Mouse (Mus musculus) limb, embryonic 14.5 days (tissue): ENCODE data around the gene Coq8a. TPM values are rescaled to one million over a fixed set of nuclear protein-coding genes. Genes with fewer than 3 reads are reported as not detected.

Experiments used
- ATAC-seq: fragments of 200-750 bp; cut with Nextera tagmentation; 2 replicates; pipeline ENCODE4 v1.8.0; 2017; ENCODE audit warnings: low read depth, moderate number of reproducible peaks, moderate TSS enrichment; ENCODE audit not compliant: low FRiP score
- DNase-seq: peaks from one replicate; pipeline ENCODE4 v3.0.0-alpha.2; 2015; ENCODE audit warnings: low spot score
- H3K27ac ChIP-seq: fragments of 300-500 bp; sonication (generic); replicated peaks from 2 replicates; pipeline ENCODE4 v1.5.1; 2014; ENCODE audit warnings: low read depth, mild to moderate bottlenecking, low read length, moderate library complexity, mixed read lengths
- H3K27me3 ChIP-seq: fragments of 300-500 bp; sonication (generic); 2 replicates; pipeline ENCODE4 v1.6.1; 2014; ENCODE audit warnings: low read length, mixed read lengths; ENCODE audit not compliant: control insufficient read depth, insufficient read depth
- H3K36me3 ChIP-seq: fragments of 300-500 bp; sonication (generic); 2 replicates; pipeline ENCODE4 v1.6.1; 2014; ENCODE audit warnings: mild to moderate bottlenecking, low read length, moderate library complexity, mixed read lengths; ENCODE audit not compliant: control insufficient read depth, insufficient read depth
- H3K4me1 ChIP-seq: fragments of 300-500 bp; sonication (generic); 2 replicates; pipeline ENCODE4 v1.6.1; 2014; ENCODE audit warnings: antibody characterized with exemption, low read length, mixed read lengths; ENCODE audit not compliant: control insufficient read depth, insufficient read depth
- H3K4me2 ChIP-seq: fragments of 300-500 bp; sonication (generic); replicated peaks from 2 replicates; pipeline ENCODE4 v1.6.1; 2014; ENCODE audit warnings: low read depth, mild to moderate bottlenecking, low read length, moderate library complexity; ENCODE audit not compliant: severe bottlenecking
- H3K4me3 ChIP-seq: fragments of 300-500 bp; sonication (generic); replicated peaks from 2 replicates; pipeline ENCODE4 v1.5.1; 2014; ENCODE audit warnings: low read length
- H3K9ac ChIP-seq: fragments of 300-500 bp; sonication (generic); 2 replicates; pipeline ENCODE4 v1.6.1; 2014; ENCODE audit warnings: mild to moderate bottlenecking, low read depth, low read length, moderate library complexity; ENCODE audit not compliant: severe bottlenecking
- H3K9me3 ChIP-seq: fragments of 300-500 bp; sonication (generic); 2 replicates; pipeline ENCODE4 v1.6.1; 2016; ENCODE audit warnings: low read length; ENCODE audit not compliant: control insufficient read depth
- POLR2A ChIP-seq: fragments of 200-500 bp; IDR thresholded peaks from 2 replicates; pipeline ENCODE4 v1.8.0; 2012; ENCODE audit warnings: inconsistent platforms, mild to moderate bottlenecking, moderate library complexity, borderline replicate concordance; ENCODE audit not compliant: insufficient read depth, insufficient read length; ENCODE audit errors: extremely low read depth
- WGBS: fragments of 180-500 bp; shearing (Covaris S2); extraction: QIAGEN DNeasy Blood & Tissue Kit; methylation state at CpG from one replicate; pipeline ENCODE4 v1.1.7; 2014; 5-methylcytosine and 5-hydroxymethylcytosine counted together
- polyA plus RNA-seq, 2 experiments: library from polyadenylated mRNA; depleted of rRNA in 1 of 2; stranded (reverse) in 1 of 2; unstranded in 1 of 2; fragments of >200 nt; fragmentation: Nextera tagmentation in 1 of 2; extraction: Ambion mirVana in 1 of 2; gene quantifications; 2 replicates each; pipeline versions ENCODE4 v1.2.1 to v1.2.3; 2012 to 2014

The Coq8a gene
- polyA plus RNA-seq (2012; rRNA removed) (4.3 and 6.3 TPM in 2 replicates), polyA plus RNA-seq (2014; fragmentation: Nextera tagmentation; extraction: Ambion mirVana) (8.1 TPM in 2 replicates)

DNA sequence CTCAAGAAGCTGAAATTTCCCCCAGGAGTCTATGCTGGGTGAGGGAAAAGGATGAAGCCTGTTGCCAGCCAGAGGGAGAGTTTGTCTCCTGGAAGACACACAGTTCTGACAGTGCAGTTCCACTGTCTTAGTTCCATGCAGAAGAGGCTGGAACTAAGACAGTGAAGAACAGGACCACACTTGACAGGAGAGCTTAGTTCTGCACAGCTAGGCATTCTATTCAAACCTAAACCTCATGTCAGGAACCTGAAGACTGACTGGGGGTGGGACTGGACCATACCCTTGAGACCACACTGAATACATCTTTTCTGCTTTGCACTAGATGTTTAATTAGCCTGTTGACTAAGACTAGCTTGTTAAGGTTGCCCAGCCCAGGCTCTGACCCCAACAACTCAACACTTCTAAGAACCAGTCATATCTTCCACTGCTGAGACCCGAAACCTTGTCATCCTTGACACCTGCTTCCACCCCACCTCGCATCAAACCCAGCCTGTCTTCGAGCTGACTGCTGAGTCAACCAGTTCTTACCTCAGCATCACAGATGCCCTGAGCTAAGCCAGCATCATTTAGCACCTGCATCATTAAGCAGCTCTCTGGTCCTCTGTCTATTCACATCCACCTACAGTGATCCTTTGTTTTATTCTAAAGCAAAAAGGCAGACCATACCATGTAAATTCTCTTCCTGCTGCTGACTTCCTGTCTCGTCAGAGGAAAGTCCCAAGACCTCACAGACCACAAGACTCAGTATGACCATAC, at the start of gene Coq8a:
Gene Coq8a, minus strand, starts transcription at position 644 of the 756 bp plus-strand sequence.
- WGBS, result 63% methylated on average over 4 of the region's 4 CpGs
- Histone ChIP-seq H3K9ac (no peak within 1 kb of the TSS), H3K4me3 (no peak within 1 kb of the TSS), H3K36me3 (no peaks in the 10 kb centered on the region), H3K27me3 (no peaks in the 10 kb centered on the region), H3K9me3 (peaks cover under 1% of the 10 kb centered on the region; the same call in 1 of the 2 replicates), H3K4me1 (peaks cover 4% of the 10 kb centered on the region; the same call in 1 of the 2 replicates), H3K27ac (no peak within 1 kb of the TSS), H3K4me2 (no peak within 1 kb of the TSS)
- no peak for TF ChIP-seq POLR2A
- no peak for ATAC-seq
- DNase-seq, result no peak

- no peaks in the 10 kb centered on the region for H3K36me3 ChIP-seq
- no peak overlapping the region for H3K27ac ChIP-seq
- H3K4me3 ChIP-seq, result no peak overlapping the region
- 0 out of 2 replicates have a peak, but pooled peaks cover 5% of the 10 kb centered on the region for H3K4me1 ChIP-seq
- DNase-seq (no peak), ATAC-seq (no peak)
- H3K27me3 ChIP-seq, result no peaks in the 10 kb centered on the region
- H3K9me3 ChIP-seq, result no peaks in the 10 kb centered on the region
- H3K4me2 ChIP-seq, result no peak overlapping the region
- no peak for TF ChIP-seq POLR2A
- no peak overlapping the region for H3K9ac ChIP-seq
- 88% methylated on average over 7 of the region's 7 CpGs for WGBS
Observed at GRCm38 (mm10) chr1:180248593-180249146, 49.3 kb upstream of the Coq8a start.

GRCm38 (mm10) chr1:180247901-180248300, 48.5 kb upstream of the Coq8a start:
- H3K36me3 ChIP-seq, result no peaks in the 10 kb centered on the region
- no peak overlapping the region for H3K9ac ChIP-seq
- ATAC-seq, result no peak
- whole genome bisulfite sequencing, result 89% methylated on average over 7 of the region's 7 CpGs
- H3K4me3 ChIP-seq, result no peak overlapping the region
- no peaks in the 10 kb centered on the region for H3K27me3 ChIP-seq
- no peak overlapping the region for H3K4me2 ChIP-seq
- 0 out of 2 replicates have a peak, but pooled peaks cover 5% of the 10 kb centered on the region for H3K4me1 ChIP-seq
- DNase-seq, result no peak
- no peak overlapping the region for H3K27ac ChIP-seq
- no peak for TF ChIP-seq POLR2A
- no peaks in the 10 kb centered on the region for H3K9me3 ChIP-seq

- H3K4me1 ChIP-seq, result 0 out of 2 replicates have a peak, but pooled peaks cover 5% of the 10 kb centered on the region
- TF ChIP-seq POLR2A, result no peak
- no peak overlapping the region for H3K4me2 ChIP-seq
- ATAC-seq (no peak), DNase-seq (no peak)
- H3K27ac ChIP-seq, result no peak overlapping the region
- H3K4me3 ChIP-seq, result no peak overlapping the region
- no peaks in the 10 kb centered on the region for H3K9me3 ChIP-seq
- no peaks in the 10 kb centered on the region for H3K36me3 ChIP-seq
- H3K27me3 ChIP-seq, result no peaks in the 10 kb centered on the region
- 88% methylated on average over 13 of the region's 13 CpGs for WGBS
- no peak overlapping the region for H3K9ac ChIP-seq
Observed at GRCm38 (mm10) chr1:180245741-180246507, 46.5 kb upstream of the Coq8a start.

GRCm38 (mm10) chr1:180231729-180232128, 32.3 kb upstream of the Coq8a start:
- Histone ChIP-seq H3K27ac (no peak overlapping the region), H3K9me3 (0 out of 2 replicates have a peak, but pooled peaks cover 4% of the 10 kb centered on the region), H3K27me3 (no peaks in the 10 kb centered on the region), H3K4me2 (no peak overlapping the region), H3K4me3 (no peak overlapping the region), H3K36me3 (no peaks in the 10 kb centered on the region), H3K4me1 (peaks cover 5% of the 10 kb centered on the region), H3K9ac (no peak overlapping the region)
- no peak for DNase-seq
- no peak for TF ChIP-seq POLR2A
- WGBS, result 49% methylated on average over 3 of the region's 3 CpGs
- peak; percentile 32; the same call in 1 of the 2 replicates for ATAC-seq
